Mouse (Mus musculus) left cerebral cortex, postnatal 25 days (tissue): ENCODE measurements around the gene Srsy. TPM values are rescaled to one million over a fixed set of nuclear protein-coding genes. Genes with fewer than 3 reads are reported as not detected.
"Not testable (repeated sequence)": the region's sequence is repeated elsewhere in the genome, so short reads cannot be mapped to it uniquely, and the experiment has no call there.

Experiments used
- DNase-seq, 2 experiments: peaks; one replicate each; pipeline ENCODE4 v3.0.0; 2022; ENCODE audit warnings: low spot score in 2 of 2, mixed read lengths in 1 of 2
- intact Hi-C: fragments of 180-260 bp; cut with DNase I; formaldehyde crosslinking; loops from one replicate; pipeline ENCODE4 v1.15.1; 2025
- total RNA-seq, 2 experiments: library from RNA; stranded (reverse); gene quantifications; 2 replicates each; pipeline ENCODE4 v1.2.3; 2021

Gene Srsy
- not detected for total RNA-seq

DNA sequence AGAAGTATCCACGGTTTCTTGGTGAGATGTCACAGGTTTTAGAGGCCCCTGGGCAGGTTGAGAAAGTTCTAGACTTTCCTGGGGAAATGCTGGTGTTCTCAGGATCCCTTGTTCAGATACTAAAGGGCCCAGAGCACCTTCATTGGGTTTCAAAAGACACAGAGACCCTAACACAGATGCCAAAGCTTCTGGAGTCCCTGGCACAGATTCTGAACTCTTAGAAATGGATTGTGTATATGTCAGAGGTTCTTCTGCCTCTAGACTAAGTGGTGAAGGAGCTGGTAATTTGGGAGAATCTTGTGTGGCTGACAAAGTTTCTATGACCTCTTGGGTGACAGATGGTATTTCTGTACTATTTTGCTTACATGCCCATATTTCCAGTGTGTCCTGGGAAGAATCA is at the start of gene Srsy:
Srsy (minus strand) TSS at position 101 of the 400 bp plus-strand sequence.
- intact Hi-C loops, DNase-seq: not testable (repeated sequence)

Other genes with a start within 250 kb of the Srsy start
- gene Gm21904, start 91.1 kb downstream of the Srsy start, total RNA-seq = not detected
- not detected for gene Gm20772, start 62.6 kb downstream of the Srsy start, total RNA-seq
- not detected for gene Gm20831, start 62.6 kb downstream of the Srsy start, total RNA-seq
- not detected for gene Gm21764, start 124.5 kb upstream of the Srsy start, total RNA-seq
- gene Ssty1, start 151.8 kb upstream of the Srsy start, total RNA-seq = not detected